Mouse (Mus musculus): ENCODE results near the gene Dclre1b. TPM values are rescaled to one million over a fixed set of nuclear protein-coding genes. Genes with fewer than 3 reads are reported as not detected.
"Not testable (repeated sequence)": the region's sequence is repeated elsewhere in the genome, so short reads cannot be mapped to it uniquely, and the experiment has no call there.

Dclre1b gene
- total RNA-seq, 2 experiments from 2014 or later, result 6.5 to 9.2 TPM

- DNase-seq, result no peak
Observed at GRCm38 (mm10) chr3:103829036-103829435, 19.8 kb upstream of the Dclre1b start.

GRCm38 (mm10) chr3:103827548-103827947 is 18.3 kb upstream of the Dclre1b start:
- DNase-seq, result no peak
- intact Hi-C loops (cut with DNase I), result loop anchor here (5.0 kb wide), 1 partner anchor 60 kb away; no protein-coding TSS in a partner anchor

More at GRCm38 (mm10) chr3:103829036-103829435, 19.8 kb upstream of the Dclre1b start:
- intact Hi-C loops (cut with DNase I), result loop anchor here (5.0 kb wide), 1 partner anchor 58 kb away; no protein-coding TSS in a partner anchor

- intact Hi-C loops (cut with DNase I), result loop anchor here (2.0 to 5.0 kb wide), 2 partner anchors 72 to 76 kb away; partner anchors contain the start of genes Gm10964 and Olfml3
- DNase-seq, result no peak
Observed at GRCm38 (mm10) chr3:103810967-103811366, 1.7 kb upstream of the Dclre1b start.

GRCm38 (mm10) chr3:103809799-103810150 is 531 bp upstream of the Dclre1b start:
- no peak for DNase-seq
- intact Hi-C loops (cut with DNase I), result loop anchor here (1.0 to 5.0 kb wide), 4 partner anchors 18 to 78 kb away; partner anchors contain the start of genes Gm10964, Hipk1 and Olfml3

- no peak for DNase-seq
Observed at GRCm38 (mm10) chr3:103805671-103806070, 3.6 kb downstream of the Dclre1b start.

GRCm38 (mm10) chr3:103802861-103803260 is 6.4 kb downstream of the Dclre1b start:
- DNase-seq, result peak; percentile 31 to 49
- intact Hi-C loops (cut with DNase I), result no loop called here

More at GRCm38 (mm10) chr3:103805671-103806070, 3.6 kb downstream of the Dclre1b start:
- intact Hi-C loops (cut with DNase I), result loop anchor here (5.0 kb wide), 1 partner anchor 33 kb away; no protein-coding TSS in a partner anchor

- intact Hi-C loops (cut with DNase I), result no loop called here
- DNase-seq, result peak; percentile 78 to 85
Observed at GRCm38 (mm10) chr3:103801631-103802531, 7.4 kb downstream of the Dclre1b start.

- intact Hi-C loops (cut with DNase I), result no loop called here
- DNase-seq, result no peak
Observed at GRCm38 (mm10) chr3:103799507-103799906, 9.7 kb downstream of the Dclre1b start.

- no peak for DNase-seq
- intact Hi-C loops (cut with DNase I), result no loop called here
Observed at GRCm38 (mm10) chr3:103796389-103796788, 12.9 kb downstream of the Dclre1b start.

GRCm38 (mm10) chr3:103792566-103792965 is 16.7 kb downstream of the Dclre1b start:
- intact Hi-C loops (cut with DNase I), result no loop called here
- no peak for DNase-seq

- intact Hi-C loops (cut with DNase I), result not testable (repeated sequence)
Observed at GRCm38 (mm10) chr3:103792111-103792406, 17.2 kb downstream of the Dclre1b start.

GRCm38 (mm10) chr3:103791230-103792110 is 17.8 kb downstream of the Dclre1b start, which contains the start of gene Hipk1:
Hipk1 (minus strand) TSS chr3:103791563.
- intact Hi-C loops (cut with DNase I), result loop anchor here (1.0 kb wide), 1 partner anchor 18 kb away; the partner anchor contains the start of genes Ap4b1, Dclre1b and Gm43064
- peak; percentile 91 to 94 for DNase-seq

More at GRCm38 (mm10) chr3:103792111-103792406, 17.2 kb downstream of the Dclre1b start:
- not testable (repeated sequence) for DNase-seq

- intact Hi-C loops (cut with DNase I), result loop anchor here (1.0 kb wide), 1 partner anchor 19 kb away; the partner anchor contains the start of genes Ap4b1, Dclre1b and Gm43064
- DNase-seq, result peak in 1 of 2 experiments; percentile 49
Observed at GRCm38 (mm10) chr3:103790346-103791145, 18.7 kb downstream of the Dclre1b start.

GRCm38 (mm10) chr3:103789891-103790345 is 19.3 kb downstream of the Dclre1b start:
- intact Hi-C loops (cut with DNase I), result no loop called here
- DNase-seq, result peak; percentile 55 to 60

- no peak for DNase-seq
- intact Hi-C loops (cut with DNase I), result no loop called here
Observed at GRCm38 (mm10) chr3:103789096-103789495, 20.1 kb downstream of the Dclre1b start.

- no peak for DNase-seq
- intact Hi-C loops (cut with DNase I), result no loop called here
Observed at GRCm38 (mm10) chr3:103787225-103787624, 22.0 kb downstream of the Dclre1b start.

GRCm38 (mm10) chr3:103782844-103783609 is 26.2 kb downstream of the Dclre1b start:
- no peak for DNase-seq
- intact Hi-C loops (cut with DNase I), result no loop called here

- no peak for DNase-seq
- intact Hi-C loops (cut with DNase I), result no loop called here
Observed at GRCm38 (mm10) chr3:103780777-103781176, 28.5 kb downstream of the Dclre1b start.

- no peak for DNase-seq
- intact Hi-C loops (cut with DNase I), result no loop called here
Observed at GRCm38 (mm10) chr3:103780271-103780670, 29.0 kb downstream of the Dclre1b start.

All from heart, postnatal 36 days (tissue).